Mouse (Mus musculus): ENCODE results near the gene S1pr4. TPM values are rescaled to one million over a fixed set of nuclear protein-coding genes. Genes with fewer than 3 reads are reported as not detected.

S1pr4 gene
- total RNA-seq (2017) = 61.1 and 63.1 TPM in 2 replicates

DNA sequence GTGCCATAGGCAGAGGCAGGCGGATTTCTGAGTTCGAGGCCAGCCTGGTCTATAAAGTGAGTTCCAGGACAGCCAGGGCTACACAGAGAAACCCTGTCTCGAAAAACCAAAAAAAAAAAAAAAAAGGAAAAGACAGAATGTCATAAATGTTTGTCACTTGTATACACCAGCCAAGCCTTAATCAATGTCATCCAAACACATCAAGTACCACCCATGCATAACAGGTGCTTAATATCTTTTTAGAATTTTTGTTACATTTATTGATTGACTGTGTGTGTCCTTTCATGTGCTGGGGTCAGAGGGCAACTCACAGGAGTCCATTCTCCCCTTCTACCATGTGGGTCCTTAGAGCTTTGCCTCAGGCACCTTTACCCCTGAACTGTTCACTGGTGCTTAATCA is at the start of gene S1pr4:
S1pr4 (minus strand) TSS at position 101 of the 400 bp plus-strand sequence.
- no peak for ATAC-seq (ENCODE audit: extremely low read depth, insufficient number of reproducible peaks, low FRiP score, poor library complexity, severe bottlenecking)

- no peak for ATAC-seq (ENCODE audit: extremely low read depth, insufficient number of reproducible peaks, low FRiP score, poor library complexity, severe bottlenecking)
These were observed 49.0 kb upstream of the S1pr4 start for GRCm38 (mm10) chr10:81548944-81549343.

- no peak for ATAC-seq (ENCODE audit: extremely low read depth, insufficient number of reproducible peaks, low FRiP score, poor library complexity, severe bottlenecking)
These were observed 47.0 kb upstream of the S1pr4 start for GRCm38 (mm10) chr10:81546788-81547571.

- no peak for ATAC-seq (ENCODE audit: extremely low read depth, insufficient number of reproducible peaks, low FRiP score, poor library complexity, severe bottlenecking)
These were observed 46.4 kb upstream of the S1pr4 start for GRCm38 (mm10) chr10:81546332-81546731.

DNA sequence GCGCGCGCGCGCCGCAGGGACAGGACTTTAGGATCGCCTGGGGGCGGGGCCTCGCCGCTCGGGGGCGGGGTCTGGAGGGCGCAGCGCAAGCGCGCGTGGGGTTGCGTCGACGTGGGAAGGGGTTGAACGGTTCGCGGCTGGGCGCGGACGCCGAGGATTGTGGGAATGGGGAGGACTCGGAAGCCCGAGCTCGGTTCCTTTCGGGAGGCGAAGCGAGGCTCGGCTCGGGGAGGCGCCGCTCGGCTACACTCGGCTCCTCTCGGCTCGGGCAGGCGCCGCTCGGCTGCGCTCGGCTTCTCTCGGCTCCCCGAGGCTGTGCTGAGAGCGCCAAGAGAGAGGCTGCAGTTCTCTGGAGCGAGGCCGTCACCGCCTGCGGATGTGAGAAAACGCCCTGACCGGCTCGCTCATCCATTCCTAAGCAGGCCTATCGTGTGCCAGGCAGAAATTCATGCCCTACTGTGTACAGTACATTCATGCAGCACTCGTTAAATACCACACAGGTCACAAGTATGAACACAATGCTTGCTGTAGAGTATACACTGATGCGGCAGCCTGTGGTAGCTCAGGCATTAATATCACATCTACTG is 45.3 kb upstream of the S1pr4 start, which contains the start of gene Gna11:
Gna11 (minus strand) TSS at position 30 of the 587 bp plus-strand sequence.
- peak; percentile 88 for ATAC-seq (ENCODE audit: extremely low read depth, insufficient number of reproducible peaks, low FRiP score, poor library complexity, severe bottlenecking)

GRCm38 (mm10) chr10:81544296-81545160 is 44.6 kb upstream of the S1pr4 start:
- ATAC-seq (ENCODE audit: extremely low read depth, insufficient number of reproducible peaks, low FRiP score, poor library complexity, severe bottlenecking) = no peak

DNA sequence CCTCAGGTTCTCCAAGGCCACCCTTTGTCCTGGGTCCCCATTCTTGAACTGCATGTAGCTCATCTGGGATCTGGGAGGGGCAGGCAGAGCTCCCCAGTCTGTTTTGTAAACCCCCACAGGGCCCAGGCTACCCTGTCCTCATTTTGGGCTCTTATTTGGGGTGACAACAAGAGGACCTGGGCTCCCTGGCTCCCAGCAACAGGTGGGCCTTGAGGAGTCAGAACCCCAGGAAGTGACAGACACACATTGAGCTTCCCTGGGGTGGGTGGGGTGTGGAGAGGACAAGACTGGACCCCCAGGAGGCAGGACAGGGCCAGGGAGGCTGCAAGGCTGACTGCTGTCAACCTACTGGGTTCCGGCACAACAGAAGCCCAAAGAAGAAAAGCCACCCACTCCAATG is 43.7 kb upstream of the S1pr4 start:
- no peak for ATAC-seq (ENCODE audit: extremely low read depth, insufficient number of reproducible peaks, low FRiP score, poor library complexity, severe bottlenecking)

DNA sequence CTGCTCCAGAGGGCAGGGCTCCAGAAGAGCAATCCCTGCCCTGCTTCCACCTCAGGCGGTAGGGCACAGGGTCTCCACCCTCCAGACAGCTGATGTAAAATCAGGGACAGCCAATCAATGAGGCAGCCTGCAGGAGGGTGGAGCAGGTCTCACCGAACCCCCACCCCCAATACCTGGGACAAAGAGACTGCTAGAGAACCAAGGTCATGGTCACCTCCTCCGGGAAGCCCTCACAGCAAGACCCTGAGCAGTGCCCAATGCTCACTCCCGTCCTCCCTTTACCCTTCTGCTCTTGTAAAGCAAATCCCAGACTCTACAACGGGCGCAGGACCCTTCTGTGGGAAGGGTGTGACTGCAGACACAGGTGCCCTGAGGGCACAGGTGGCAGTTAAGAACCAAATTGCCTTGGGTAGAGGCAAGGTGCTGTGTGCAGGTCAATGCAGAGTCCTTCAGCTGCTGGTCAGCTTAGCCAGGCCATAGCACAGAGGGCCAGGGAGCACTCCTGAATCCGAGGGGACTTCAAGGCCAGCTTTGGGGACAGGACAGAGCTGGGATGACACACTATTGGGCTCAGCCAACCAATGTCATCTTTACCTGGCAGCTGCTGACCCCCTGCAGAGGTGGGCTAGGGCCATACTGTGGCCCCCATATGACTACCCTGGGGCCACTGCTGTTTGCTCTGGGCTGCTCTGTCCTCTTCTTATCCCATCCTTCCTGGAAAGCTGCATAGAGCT is 43.0 kb upstream of the S1pr4 start:
- no peak for ATAC-seq (ENCODE audit: extremely low read depth, insufficient number of reproducible peaks, low FRiP score, poor library complexity, severe bottlenecking)

- no peak for ATAC-seq (ENCODE audit: extremely low read depth, insufficient number of reproducible peaks, low FRiP score, poor library complexity, severe bottlenecking)
These were observed 41.9 kb upstream of the S1pr4 start for GRCm38 (mm10) chr10:81541803-81542202.

DNA sequence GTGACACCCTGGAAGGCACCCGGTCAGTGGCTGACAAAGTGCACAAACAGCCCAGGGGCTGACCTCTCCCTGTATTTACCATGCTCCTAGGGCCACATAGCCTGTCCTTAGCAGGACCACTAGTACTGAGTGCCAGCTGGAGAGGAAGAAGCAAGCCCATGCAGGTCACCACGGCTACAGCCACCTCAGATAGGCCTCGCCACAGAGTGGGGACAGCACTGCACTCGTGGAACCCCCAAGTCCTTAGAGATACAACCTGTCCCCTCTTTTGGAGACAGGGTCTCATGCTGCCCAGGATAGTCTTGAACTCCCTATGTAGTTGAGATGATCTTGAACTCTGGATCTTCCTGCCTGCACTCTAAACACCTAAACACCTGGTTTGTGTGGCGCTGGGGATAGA is 41.4 kb upstream of the S1pr4 start:
- no peak for ATAC-seq (ENCODE audit: extremely low read depth, insufficient number of reproducible peaks, low FRiP score, poor library complexity, severe bottlenecking)

DNA sequence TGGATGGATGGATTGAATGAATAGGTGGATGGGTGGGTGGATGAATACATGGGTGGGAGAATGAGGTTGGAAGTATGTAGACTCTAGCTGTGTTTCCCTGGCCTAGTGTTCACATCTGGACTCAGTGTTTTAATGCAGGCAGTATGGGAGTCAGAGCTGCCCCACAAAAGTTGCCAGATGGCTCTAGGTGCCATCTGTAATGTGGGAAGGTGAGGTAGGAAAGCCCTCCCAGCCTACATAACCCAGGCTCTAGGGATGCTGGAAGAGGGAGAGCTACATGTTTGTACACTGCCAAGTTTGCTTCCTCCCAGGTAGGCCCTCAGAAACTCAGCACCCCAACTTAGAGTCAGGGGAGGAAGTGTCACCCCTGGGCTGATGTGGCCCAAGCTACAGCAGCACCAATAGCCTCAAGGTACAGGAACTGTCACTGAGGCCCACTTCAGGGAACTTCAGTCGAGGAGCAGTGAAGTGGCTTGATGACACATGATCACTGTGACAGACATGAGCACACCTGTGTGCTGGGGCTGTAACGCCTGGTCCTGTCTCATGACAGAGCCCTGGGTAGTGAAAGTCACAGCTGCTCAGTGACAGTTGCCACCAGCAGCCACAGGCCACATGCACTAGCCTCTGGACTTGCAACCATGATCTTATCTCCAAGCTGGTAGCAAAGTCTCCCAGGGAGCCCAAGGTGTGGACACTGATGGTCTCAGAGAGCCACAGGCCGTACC is 38.6 kb upstream of the S1pr4 start:
- 0 out of 2 replicates have a peak, but pooled peaks have one; percentile 17 for ATAC-seq (ENCODE audit: extremely low read depth, insufficient number of reproducible peaks, low FRiP score, poor library complexity, severe bottlenecking)

- no peak for ATAC-seq (ENCODE audit: extremely low read depth, insufficient number of reproducible peaks, low FRiP score, poor library complexity, severe bottlenecking)
These were observed 37.5 kb upstream of the S1pr4 start for GRCm38 (mm10) chr10:81537429-81537828.

- ATAC-seq (ENCODE audit: extremely low read depth, insufficient number of reproducible peaks, low FRiP score, poor library complexity, severe bottlenecking) = no peak
These were observed 36.8 kb upstream of the S1pr4 start for GRCm38 (mm10) chr10:81536734-81537133.

GRCm38 (mm10) chr10:81534826-81535225 is 34.9 kb upstream of the S1pr4 start:
- ATAC-seq (ENCODE audit: extremely low read depth, insufficient number of reproducible peaks, low FRiP score, poor library complexity, severe bottlenecking) = no peak

- peak; percentile 82 for ATAC-seq (ENCODE audit: extremely low read depth, insufficient number of reproducible peaks, low FRiP score, poor library complexity, severe bottlenecking)
These were observed 26.8 kb upstream of the S1pr4 start for GRCm38 (mm10) chr10:81526779-81527178.

- no peak for ATAC-seq (ENCODE audit: extremely low read depth, insufficient number of reproducible peaks, low FRiP score, poor library complexity, severe bottlenecking)
These were observed 25.2 kb upstream of the S1pr4 start for GRCm38 (mm10) chr10:81525017-81525694.

GRCm38 (mm10) chr10:81524051-81524605 is 24.2 kb upstream of the S1pr4 start, which contains the start of gene Gna15:
TSS of gene Gna15 (minus strand) at chr10:81524225.
- peak; percentile 31 for ATAC-seq (ENCODE audit: extremely low read depth, insufficient number of reproducible peaks, low FRiP score, poor library complexity, severe bottlenecking)
